Mouse (Mus musculus): ENCODE measurements at regions not wholly inside any gene's neighbourhood (a gene's known extent, or its start where the extent isn't known, plus 50 kb on each side); places are given as distances from the start of the nearest gene placed in this dataset.

DNA sequence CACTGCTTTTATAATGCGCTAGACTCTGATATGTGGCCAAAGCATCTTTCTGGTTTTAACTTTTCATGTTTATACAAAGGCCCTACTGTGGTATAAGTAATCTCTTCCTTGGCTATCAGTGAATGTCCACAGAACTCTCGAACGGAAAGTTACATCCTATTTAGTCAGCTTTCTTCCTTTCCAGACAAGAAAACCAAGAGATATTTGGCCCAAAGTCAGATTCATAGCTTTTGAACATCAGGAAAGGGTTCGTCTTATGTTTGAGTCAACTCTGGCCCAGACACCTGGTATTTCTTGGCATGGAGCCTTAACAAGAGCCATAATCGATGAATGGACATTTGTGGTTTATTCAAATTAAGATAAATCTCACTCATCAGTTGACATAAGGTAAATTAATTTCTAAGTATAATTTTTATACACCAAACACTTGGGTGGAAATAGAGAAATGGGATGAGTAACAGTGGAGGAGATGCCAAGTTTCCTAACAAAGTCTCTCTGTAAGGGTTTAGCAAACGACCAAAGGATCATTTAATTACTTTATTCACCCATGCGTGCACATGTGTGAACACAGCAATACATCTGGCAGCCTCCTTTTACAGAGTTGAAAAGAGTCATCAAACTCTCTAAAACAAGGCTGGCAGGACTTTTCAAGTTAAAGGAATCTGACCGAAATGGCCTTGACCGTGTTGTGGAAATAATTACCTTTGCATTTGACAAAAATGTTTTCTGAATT lies 287.2 kb upstream of the Rbms1 start:
- DNase-seq: no peak
- intact Hi-C loops (cut with DNase I): no loop called here

- DNase-seq: no peak
- intact Hi-C loops (cut with DNase I): no loop called here
Measured at GRCm38 (mm10) chr2:61247956-61248355, 285.0 kb upstream of the Rbms1 start.

DNA sequence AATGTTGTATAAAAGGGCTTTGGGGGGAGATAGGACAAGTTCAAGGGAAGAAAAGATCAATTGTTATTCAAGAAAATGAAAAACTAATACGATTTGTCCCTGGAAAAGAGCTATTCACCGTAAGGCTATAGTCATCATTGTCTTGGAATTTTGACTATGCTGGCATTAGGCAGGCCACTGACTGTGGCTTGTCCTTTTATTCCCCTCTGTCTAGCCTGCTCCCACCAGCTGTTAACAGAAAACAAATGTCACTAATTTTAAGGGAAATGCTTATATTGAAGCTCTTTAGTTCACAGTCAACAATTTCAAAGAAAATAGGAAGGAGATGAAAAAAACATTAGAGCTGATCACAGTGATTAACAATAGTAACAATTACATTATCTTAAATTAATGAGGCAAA lies 284.3 kb upstream of the Rbms1 start:
- intact Hi-C loops (cut with DNase I): no loop called here
- DNase-seq: no peak

- intact Hi-C loops (cut with DNase I): no loop called here
- DNase-seq: no peak
Measured at GRCm38 (mm10) chr2:61246691-61247258, 283.8 kb upstream of the Rbms1 start.

- no peak for DNase-seq
- intact Hi-C loops (cut with DNase I): no loop called here
Measured at GRCm38 (mm10) chr2:61245526-61245925, 282.5 kb upstream of the Rbms1 start.

GRCm38 (mm10) chr2:61221676-61222075 lies 258.7 kb upstream of the Rbms1 start:
- DNase-seq: no peak
- intact Hi-C loops (cut with DNase I): no loop called here

- no peak for DNase-seq
- intact Hi-C loops (cut with DNase I): no loop called here
Measured at GRCm38 (mm10) chr2:61221157-61221556, 258.2 kb upstream of the Rbms1 start.

GRCm38 (mm10) chr2:61213951-61214350 lies 251.0 kb upstream of the Rbms1 start:
- intact Hi-C loops (cut with DNase I): no loop called here
- no peak for DNase-seq

- intact Hi-C loops (cut with DNase I): no loop called here
- no peak for DNase-seq
Measured at GRCm38 (mm10) chr2:61201387-61201786, 238.4 kb upstream of the Rbms1 start.

DNA sequence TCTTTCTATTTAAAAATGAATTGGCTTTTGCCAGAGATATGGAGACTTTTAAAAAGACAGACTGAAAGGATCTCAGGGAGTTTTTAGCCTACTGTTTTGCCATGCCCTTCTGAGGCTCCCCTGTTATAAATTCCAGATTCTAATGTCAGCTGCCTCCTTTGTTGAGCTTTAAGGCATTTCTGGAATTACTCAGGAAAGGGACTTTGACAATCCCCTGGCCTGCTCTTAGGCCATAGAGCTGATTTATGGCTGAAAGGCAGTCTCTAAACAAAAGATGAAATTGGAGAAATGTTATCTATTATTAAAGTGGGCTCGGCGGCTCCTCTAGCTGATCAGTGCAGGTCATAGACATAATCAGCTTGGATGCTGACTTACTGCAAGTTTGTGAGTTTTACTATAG lies 231.0 kb upstream of the Rbms1 start:
- intact Hi-C loops (cut with DNase I): no loop called here
- no peak for DNase-seq

- intact Hi-C loops (cut with DNase I): no loop called here
- no peak for DNase-seq
Measured at GRCm38 (mm10) chr2:61182424-61182979, 219.5 kb upstream of the Rbms1 start.

DNA sequence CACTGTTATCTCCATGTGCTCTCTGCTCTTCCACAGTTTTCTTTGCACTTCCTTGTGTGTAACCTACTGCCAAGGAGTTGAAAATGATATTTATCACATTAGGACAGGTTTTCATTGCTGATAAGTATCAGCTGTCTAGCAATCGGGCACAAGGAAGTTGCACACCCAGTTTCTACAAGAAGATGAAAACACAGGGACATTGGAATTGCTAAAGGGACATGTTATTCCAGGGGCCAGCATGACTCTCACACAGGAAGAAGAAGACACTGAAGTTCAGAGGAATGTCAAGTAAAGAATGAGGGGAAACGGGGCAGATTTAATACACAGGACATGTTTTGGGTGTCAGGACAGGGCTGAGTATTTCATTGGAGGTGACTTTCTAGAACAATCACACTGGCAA lies 214.8 kb upstream of the Rbms1 start:
- intact Hi-C loops (cut with DNase I): no loop called here
- no peak for DNase-seq

- no peak for DNase-seq
- intact Hi-C loops (cut with DNase I): no loop called here
Measured at GRCm38 (mm10) chr2:61176807-61177206, 213.8 kb upstream of the Rbms1 start.

DNA sequence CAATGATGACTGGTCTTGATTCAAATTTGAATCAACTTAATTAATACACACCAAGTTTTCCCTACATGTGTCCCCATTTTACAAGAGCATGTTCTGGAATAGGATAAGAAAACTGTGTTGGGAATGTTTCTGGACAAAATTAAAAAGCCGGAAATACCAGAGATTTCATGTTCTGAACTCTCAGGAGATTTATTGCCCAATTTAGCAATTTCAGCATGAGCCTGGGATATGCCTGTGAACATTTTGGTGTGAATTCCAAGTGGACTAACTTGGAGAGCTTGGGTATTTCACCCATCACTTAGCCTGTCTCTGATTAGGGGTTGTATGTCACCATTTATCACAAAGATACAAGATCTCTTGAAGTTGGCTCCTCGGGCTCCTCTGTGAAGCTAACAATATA lies 210.6 kb upstream of the Rbms1 start:
- intact Hi-C loops (cut with DNase I): no loop called here
- no peak for DNase-seq

DNA sequence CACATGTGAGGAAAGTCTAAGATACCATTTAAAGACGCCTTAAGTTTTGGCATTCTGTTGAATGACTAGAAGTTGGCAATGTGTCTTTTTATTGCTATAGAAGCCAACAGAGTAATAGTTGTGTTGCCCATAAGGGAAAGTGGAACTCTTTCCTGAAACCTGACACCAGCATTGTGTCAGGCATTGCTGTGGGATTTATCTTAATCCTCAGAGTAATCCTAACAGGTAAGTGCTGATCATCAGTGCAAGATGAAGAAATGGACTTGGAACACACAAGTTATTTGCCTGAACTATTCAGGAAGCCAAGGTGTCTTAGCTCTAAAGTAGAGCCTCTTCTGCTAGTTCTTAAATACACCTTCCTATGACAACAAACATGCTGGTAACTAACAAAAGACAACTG lies 198.3 kb upstream of the Rbms1 start:
- intact Hi-C loops (cut with DNase I): no loop called here

GRCm38 (mm10) chr2:61159761-61160160 lies 196.8 kb upstream of the Rbms1 start:
- DNase-seq: no peak
- intact Hi-C loops (cut with DNase I): no loop called here

More for the DNA sequence above, 198.3 kb upstream of the Rbms1 start:
- DNase-seq: no peak

DNA sequence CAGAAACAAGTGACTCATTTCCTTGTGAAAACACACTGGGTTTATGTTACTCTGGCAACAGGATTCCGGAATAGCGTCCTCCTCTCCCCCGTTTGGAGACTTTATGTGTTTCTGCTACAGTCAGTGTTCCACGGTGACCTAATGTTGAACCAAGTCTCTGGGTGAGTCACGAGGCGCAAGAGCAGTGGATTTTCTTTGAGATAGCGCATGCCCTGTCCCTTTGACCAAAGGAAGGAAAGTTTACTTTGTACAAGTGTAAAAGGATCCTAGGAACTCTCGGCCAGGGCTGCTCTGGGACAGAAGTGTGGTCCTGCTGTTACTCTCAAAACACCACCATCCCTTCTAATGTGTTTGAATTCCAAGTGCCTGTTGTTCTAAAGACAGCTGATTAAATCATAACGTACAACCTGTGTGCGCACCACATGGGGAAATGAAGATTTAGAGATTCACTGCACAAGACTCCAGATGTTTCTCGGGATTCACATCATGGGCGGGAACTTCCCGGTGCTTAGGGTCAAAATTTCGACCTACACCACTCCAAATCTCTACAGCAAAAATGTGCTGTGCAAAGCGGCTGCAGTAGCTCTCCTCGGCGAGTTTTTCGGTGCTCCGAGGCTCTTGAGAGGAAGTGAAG lies 176.1 kb upstream of the Rbms1 start:
- intact Hi-C loops (cut with DNase I): no loop called here
- peak; percentile 17 to 29 for DNase-seq

GRCm38 (mm10) chr2:61138625-61138997 lies 175.6 kb upstream of the Rbms1 start:
- DNase-seq: no peak
- intact Hi-C loops (cut with DNase I): no loop called here

- intact Hi-C loops (cut with DNase I): no loop called here
- no peak for DNase-seq
Measured at GRCm38 (mm10) chr2:61137378-61137777, 174.4 kb upstream of the Rbms1 start.

- DNase-seq: no peak
- intact Hi-C loops (cut with DNase I): no loop called here
Measured at GRCm38 (mm10) chr2:61136926-61137325, 173.9 kb upstream of the Rbms1 start.

GRCm38 (mm10) chr2:61123046-61123806 lies 160.2 kb upstream of the Rbms1 start:
- intact Hi-C loops (cut with DNase I): no loop called here
- no peak for DNase-seq
